Mouse (Mus musculus) urinary bladder, adult 18-20 months (tissue): ENCODE results near the gene Clip2.
A peak's percentile ranks its signal among the peaks of the same experiment; 100 is the strongest.

Source experiments
- DNase-seq, 2 experiments: peaks; one replicate each; pipeline ENCODE4 v3.0.0; 2022; ENCODE audit warnings: low spot score in 2 of 2, mixed read lengths in 2 of 2

Clip2 gene

DNA sequence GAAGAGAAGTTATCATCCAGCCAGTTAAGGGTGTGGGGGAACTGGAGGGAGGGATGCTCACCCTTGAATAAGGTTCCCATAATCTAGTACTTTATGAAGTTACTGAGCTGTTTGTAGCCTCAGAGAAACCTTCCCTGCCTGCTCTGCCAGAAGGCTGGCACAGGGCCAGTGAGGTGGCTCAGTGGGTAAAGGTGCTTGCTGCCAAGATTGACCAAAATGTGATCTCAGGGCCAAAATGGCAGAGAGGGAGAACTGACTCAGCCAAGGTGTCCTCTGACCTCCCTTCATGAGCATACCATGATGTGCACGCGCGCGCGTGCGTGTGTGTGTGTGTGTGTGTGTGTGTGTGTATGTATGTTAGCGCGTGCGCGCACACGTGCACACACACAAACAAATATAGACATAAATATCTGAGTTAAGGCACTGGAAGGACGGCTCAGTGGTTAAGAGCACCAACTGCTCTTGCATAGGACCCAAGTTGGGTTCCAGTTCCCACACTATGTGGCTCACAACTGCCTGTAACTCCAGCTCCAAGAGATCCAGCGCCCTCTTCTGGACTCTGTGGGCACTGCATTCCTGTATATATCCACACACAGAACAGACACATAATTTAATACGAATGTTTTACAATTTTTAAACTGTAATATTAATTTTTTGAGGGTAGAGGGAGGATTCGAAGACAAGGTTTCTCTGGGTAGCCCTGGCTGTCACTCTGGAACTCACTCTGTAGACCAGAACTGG, 26.1 kb downstream of the Clip2 start:
- no peak for DNase-seq

DNA sequence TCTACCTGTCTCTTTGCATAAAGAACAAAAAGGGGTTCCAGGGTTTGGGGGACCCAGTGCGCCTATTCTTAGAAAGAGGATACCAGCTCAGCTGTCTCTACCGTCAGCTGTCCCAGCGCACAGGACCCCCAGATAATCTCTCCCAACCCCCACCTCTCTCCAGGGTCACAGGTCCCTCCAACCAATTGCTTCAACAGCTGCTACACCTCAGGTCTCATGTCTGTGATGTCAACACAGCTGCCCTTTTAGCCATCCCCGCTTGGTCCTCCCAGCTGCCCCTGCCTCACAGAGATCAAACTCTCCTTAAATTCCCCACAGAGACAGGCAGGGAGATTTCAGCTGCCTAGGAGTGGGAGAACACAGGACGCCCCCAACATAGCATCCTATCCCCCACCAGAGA, 28.5 kb downstream of the Clip2 start:
- no peak for DNase-seq

DNA sequence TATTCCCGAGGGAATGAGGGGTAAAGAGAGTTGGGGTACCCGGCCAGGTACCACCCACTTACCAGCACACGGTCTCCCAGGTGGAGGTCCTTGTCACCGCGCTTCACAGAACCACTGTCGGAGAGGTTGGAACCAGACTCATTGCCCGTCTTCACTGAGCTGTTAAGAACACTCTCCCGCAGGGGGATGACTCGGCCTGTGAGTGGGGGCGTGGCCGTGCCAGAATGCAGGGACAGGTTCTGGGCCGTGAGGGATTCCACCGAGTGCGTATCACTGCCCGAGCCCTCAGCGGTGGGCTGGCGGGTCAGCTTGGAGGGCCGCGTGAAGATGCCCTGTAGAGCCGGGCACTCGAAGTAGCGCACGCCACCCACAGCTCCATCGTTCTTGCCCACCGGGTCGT, 29.7 kb downstream of the Clip2 start:
- DNase-seq = no peak

DNA sequence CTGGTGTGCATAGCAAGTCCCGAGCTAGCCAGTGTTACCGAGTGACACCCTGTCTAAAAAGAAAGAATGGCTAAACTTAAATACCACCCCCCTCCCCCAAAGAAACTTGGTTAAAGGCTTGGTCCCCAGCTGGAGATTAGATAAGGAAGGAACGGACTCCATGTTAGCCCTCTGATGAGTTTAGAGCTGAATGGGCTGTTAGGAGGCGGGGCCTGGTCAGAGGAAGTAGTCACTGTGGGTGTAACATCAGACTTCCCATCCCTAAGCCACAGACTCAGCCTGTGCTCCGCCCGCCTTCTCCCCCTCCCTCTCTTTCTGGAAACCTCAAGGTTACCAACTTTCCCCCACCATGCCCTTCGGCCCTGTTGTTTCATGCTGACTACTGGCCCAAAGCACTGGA, 30.4 kb downstream of the Clip2 start:
- no peak for DNase-seq

DNA sequence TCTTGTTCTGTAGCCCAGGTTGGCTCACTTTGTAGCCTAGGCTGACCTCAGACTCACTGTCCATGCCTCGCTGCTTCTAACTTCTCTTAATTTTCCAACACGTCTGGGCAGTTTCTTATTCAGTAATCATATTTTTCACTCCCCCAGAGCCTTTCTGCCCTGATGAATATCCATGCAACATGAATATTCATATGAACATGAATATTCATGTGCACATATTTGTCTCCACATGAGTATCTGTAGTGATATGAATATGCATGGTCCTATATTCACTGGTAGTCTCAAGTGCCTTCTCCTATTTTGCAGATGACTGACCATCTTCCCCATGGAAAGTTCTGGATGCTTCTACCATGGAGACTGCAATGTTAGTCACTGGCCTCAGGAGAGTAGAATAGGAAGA, 31.1 kb downstream of the Clip2 start:
- DNase-seq = no peak

DNA sequence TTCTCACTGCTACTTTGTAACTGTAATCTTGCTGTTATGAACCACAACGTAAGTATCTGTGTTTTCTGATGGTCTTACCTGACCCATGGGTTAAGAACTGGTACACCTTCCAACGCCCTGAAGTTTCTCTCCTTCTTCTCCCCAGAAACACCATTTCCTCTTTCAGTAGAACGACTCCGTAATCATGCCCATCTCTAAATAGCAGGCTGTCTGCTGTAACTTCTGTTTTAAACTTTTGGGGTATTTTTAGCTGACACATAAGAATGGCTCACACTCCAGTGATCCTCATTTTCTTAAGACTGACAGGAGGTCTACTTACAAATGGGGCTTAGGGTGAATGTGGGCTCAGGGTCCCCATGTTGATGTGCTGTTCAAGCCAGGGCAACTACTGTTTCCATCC, 32.1 kb downstream of the Clip2 start:
- no peak for DNase-seq

DNA sequence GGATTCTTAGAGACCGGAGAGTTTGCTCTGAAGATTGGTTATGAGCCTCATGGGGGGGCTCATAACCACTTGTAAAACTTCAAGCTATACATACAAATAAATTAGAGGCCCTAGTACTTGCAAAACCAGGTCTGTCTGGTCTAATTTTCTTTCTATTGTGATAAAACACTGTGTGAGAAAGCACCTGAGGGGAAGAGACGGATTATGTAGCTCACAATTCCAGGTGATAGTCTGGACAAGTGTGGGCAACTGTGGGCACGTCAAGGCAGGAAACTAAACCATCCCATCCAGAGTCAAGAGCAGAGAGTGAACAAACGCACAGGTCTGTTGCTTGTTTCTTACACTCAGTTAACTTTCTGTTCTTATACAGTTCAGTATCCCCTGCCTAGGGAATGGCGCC, 32.8 kb downstream of the Clip2 start:
- DNase-seq = no peak

DNA sequence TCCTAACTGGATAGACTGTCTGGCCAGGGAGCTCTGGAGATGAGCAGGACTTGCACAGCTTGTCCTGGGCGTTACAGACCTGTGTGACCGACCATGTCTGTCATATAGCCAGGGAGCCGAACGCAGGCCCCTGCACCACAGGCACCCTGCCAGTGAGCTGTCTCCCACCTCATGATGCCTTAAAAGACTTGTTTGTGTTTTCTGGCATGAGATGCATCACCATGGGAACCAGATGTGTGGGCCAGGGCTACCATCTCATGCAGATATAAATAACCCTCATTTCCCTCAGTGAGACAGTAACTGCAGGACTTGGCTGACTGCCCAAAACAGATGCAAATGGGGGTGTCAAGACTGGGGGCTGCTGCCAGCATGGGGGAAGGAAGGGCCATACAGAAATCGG, 40.1 kb downstream of the Clip2 start:
- DNase-seq = no peak

DNA sequence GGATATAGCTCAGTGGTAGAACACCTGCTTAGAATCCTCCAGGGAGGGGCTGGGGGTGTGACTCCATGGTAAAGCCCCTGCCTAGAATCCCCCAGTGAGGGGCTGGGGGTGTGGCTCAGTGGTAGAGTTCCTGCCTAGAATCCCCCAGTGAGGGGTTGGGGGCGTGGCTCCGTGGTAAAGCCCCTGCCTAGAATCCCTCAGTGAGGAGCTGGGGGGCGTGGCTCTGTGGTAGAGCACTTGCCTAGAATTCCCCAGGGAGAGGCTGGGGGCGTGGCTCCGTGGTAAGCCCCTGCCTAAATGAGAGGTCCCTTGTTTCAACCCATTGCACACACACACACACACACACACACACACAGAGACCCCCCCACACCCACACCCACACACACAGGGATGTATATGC, 42.0 kb downstream of the Clip2 start:
- DNase-seq = no peak

DNA sequence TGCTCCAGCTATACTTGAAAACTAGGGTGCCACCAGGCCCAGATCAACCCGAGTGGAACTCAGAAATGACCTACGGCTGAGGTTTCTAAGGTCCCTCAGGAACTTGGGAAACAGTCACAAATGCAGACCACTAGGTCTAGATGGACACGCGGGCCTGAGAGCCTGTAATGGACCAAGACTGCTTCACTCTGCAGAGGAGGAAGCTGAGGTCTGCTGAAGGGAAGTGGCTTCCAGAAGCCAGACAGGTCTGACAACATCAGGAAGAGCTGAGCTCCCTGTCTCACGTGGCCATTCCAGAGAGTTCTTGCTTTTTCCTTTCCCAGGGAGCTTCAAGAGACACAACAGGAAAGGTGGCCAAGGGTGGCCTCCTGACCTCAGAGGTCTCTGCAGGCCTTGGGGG, 43.3 kb downstream of the Clip2 start:
- no peak for DNase-seq

DNA sequence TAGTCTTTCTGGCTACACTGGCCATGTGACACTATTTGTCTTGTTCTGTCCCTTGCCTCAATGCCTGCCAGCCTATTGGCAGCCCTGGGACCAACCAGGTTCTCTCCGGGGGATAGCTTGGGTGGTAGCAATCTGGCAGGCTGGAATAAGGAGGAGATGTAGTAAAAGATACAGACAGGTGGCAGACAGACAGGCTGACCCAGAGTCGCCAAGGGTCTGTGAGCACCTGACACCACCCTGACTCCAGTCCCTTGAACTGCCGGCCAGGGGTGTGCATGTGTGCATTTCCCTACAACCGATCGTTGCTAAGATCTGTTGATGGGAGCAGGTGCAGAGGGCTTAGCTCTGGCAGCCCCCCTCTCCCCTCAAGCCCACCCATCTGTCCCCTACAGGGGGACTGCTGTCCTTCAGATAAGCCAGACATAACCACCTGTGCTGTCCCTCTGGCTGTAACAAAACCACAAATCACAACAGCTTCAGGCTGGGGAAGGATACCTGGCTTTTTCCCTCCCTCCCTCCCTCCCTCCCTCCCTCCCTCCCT, 44.3 kb downstream of the Clip2 start:
- DNase-seq = no peak

DNA sequence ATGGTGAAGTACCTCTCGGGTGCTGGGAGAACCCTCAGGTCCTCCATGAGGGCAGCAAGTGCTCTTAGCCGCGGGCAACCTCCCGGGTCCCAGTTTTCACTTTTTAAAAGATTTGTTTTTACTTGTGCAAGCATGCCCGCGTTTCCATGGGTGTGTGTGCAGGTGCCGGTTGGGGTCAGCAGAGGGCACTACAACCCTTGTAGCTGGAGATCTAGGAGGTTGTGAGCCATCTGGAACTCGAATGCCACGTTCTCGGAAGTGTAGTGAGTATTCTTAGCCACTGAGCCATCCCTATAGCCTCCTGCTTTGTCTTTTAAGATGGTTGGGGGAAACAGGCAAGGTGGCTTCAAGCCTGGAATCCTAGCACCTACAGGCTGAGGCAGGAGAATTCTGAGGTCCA, 44.9 kb downstream of the Clip2 start:
- DNase-seq = peak; percentile 62 to 72

DNA sequence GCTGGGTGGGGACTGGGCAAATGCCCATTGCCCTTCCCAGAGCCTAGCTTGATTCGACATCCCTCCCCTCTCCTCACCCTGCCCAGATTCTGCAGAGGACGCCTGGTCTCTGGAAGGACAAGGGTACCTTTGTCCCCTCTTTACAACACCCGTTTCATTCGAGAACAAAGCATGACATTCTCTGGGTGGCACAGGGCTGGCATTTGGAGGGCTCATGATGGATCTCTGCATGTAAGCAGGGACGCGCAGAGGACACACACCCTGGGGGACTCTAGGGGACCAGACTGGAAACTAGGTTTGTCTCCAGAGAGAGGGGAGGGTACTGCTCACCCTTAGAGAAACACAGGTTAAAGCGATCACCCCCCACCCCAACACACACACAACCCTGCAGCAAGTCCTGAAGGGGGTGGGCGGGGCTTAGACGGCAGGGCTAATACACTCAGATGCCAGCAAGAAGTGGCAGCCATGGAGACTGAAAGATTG, 46.4 kb downstream of the Clip2 start:
- no peak for DNase-seq

DNA sequence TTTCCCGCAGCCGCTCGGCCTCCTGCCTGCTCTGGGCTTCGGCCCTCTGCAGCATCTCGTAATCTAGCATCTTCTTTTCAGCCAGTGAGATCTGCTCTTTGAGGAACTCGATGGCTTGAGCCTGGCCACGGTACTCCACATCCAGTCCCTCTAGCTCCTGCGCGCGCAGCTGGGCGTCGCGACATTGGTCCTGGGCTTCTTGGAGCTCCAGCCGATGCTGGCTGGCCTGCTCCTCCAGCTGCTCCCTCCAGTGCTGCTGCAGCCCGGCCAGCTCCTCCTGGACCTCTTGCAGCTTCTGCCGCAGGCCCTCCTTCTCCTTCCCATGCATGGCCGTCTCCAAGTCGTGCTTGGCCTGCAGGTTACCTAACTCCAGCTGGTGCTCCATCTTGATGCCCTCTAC, 49.6 kb downstream of the Clip2 start:
- DNase-seq = no peak

DNA sequence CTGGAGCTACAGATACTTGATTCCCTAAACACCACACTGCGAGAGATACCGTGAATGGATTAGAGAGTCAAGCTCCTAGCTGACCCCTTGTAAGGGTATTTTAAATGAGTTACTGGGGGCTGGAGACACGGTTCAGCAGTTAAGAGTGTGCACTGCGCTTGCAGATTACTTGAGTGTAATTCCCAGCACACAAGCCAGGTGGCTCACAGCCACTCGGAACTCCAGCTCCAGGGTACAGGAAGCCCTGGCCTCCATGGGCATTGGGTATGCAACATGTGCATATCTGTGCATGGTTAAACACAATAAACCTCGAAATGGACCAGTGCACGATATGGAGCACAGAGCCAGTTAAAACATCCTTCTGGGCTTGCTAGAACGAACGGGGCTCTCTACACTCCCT, 50.8 kb downstream of the Clip2 start:
- no peak for DNase-seq

DNA sequence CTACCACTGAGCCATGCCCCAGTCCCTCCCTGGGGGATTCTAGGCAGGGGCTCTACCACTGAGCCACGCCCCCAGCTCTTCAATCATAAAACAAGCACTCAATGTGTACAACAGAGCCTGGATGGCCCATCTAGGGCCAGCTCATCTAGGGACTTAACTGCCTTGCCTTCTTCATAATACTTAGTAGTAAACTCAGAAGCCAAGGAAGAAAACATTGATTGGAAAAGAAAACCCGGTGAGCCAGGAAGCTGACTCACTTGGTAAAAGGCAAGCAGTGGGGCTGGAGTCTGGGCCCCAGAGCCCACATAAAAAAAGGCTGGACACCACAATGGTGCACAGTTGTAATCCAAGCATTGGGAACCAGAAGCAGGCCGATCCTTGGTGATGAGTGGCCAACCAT, 51.6 kb downstream of the Clip2 start:
- DNase-seq = no peak

DNA sequence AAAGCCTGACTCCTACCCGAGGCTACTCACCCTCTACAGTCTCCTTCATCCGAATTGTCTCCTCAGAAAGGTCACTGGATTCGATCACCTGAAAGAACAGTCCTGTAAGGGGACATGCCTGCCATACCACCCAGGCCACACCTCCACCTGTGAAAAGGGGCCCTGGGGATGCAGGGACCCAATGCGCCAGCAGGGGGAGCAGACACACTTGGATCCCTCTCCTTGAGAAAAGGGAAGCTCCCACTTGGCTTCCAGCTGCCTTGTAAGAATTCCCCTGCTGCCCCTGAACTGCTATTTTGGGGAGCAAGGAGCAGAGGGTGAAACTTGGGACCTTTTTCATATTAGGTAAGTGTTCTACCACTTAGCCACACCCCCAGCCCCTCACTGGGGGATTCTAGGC, 52.2 kb downstream of the Clip2 start:
- peak in 1 of 2 experiments; percentile 52 for DNase-seq

DNA sequence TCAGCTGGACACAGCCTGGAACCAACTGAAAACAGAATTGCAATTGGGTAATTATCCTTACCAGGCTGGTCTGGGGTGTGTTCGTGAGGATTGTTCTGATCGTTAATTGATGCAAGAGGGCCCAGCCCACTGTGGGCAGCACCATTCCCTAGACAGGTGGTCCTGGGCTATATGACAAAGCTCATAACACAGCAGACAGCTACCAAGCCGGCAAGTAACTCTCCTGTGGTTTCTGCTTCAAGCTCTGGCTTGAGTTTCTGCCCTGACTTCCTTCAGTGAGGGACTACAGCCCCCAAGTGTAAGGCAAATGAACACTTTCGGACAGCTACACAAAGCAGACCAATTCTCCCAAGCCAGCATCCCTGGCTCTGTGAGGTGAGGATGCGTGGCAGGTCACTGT, 55.2 kb downstream of the Clip2 start:
- DNase-seq = no peak

DNA sequence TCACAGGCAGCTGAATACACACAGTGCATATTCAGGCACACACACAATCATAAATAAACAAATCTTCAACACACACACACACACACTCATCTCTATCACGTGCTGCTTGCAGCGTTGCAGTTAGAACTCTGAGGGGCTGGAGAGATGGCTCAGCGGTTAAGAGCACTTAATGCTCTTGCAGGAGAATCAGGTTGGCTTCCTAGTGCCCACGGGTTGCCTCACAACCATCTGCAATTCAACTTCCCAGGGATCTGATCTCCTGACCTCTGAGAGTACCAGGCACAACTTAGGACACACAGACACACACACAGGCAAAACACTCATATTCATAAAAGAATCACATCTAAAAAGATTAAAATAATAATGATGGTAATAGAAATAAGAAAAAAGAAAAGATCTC, 56.4 kb downstream of the Clip2 start:
- DNase-seq = no peak

DNA sequence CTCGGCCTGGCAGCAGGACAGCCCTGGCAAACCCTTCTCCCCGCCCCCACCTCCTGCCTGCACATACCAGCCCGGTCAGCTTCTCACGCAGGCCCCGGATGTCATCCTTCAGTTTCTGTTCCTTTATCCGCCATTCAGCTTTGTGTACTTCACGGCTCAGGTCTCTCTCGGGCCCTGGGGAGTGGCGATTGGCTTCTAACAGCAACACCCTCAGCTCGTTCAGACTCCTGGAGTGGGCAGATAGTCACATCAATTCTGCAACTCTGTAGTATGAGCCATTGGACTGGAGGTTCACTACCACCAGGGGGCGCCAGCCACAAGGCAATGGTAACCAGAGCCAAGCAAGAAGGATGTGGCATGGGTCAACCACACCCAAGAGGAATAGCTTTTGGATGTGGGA, 58.1 kb downstream of the Clip2 start:
- peak; percentile 81 to 83 for DNase-seq

DNA sequence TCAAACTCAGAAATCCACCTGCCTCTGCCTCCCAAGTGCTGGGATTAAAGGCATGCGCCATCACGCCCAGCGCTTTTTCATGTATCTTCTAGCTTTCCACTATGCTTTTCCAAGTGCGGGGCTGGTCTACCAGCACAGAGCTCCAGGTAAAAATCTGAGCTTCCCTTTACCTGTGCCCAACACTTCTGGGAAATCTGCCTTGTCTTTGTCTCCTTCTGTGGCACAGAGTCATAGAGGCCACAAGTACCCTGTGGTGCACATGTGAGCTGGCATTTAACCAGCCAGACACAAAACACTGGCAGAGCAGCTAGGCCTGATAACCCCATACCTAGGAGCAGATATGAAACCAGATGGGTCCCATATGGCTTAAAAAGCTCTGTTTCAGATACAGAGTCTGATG, 59.3 kb downstream of the Clip2 start:
- no peak for DNase-seq

DNA sequence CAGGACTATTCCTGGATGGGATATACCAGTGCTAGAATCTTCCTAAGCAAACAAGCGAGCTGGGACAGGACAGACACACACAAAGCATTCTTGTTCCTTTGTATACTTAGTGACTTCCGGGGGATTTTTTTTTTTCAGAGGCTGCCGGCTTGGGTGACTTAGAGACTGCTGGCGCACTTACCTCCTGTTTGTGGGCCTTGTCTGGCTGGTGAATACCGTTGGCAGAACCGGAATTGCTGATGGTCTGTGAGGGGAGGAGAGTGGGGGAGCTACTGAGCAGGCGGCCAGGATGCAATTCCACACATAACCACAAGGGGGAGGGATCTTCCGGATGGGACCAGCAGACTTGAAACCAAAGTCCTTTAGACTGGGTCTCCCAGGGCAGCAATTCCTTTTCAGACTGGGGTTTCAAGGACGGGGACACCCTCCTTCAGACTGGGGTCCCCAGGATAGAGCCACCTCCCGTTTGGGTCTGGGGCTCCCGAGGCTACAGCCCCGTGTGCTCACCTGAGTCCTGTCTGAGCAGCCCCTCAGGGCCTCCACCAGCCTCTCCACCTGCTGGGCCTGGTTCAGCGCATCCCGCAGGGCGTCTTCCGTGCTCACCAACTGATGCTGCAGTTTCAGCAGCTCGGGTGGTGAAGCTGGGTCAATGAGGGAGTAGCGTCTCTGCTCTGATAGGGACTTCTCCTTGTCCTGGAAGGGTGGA, 60.4 kb downstream of the Clip2 start:
- DNase-seq = peak; percentile 52 to 68

DNA sequence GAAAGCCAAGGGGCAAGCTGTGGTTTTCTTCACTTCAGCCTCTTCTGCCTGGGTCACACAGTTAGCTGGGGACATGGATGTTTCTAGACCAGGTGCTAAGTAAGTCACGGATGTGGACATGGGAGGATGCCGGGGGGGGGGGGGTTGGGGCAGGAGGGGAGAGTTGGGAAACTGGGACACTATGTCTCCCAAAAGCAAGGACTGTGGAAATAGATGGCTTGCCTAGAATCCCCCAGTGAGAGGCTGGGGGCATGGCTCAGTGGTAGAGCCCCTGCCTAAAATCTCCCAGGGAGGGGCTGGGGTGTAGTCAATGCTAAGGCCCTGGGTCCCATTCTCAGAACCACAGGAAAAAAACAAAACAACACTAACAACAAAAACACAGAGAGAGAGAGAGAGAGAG, 61.0 kb downstream of the Clip2 start:
- no peak for DNase-seq
